In the genomic region with DNA sequence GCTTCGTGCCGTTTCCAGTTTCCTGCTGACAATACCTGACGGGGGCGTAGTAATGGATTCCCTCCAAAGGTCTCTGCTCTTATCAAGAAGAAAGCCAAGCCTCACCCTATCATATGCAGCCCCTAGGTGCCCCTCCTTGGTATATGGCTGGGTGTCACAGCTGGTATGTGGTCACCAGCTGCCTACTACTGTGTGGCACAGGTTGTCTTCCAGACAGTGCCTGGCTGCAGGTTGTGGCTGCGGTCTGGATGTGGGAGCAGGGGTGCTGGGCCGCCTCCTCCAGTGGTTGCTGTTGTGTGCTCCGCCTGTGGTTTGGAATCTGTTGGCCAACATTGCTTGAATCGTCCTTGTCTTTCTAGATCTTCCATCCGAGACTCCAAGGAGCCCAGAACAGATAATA, we compare ENCODE assay signal across 36 mouse cellular contexts. TPM values are rescaled to one million over a fixed set of nuclear protein-coding genes. Genes with fewer than 3 reads are reported as not detected.
"Had no signal": no experiment of that assay in that cellular context is flagged by ENCODE, and none has a peak within 500 bp of the region (broad histone marks: within the 10 kb centered on the region; RNA-seq: fewer than 3 reads in every experiment).

No protein-coding gene starts in this region.

- DNase-seq: forebrain, postnatal 0 days; gastrocnemius, postnatal 14 days; gastrocnemius, postnatal 36 days; heart, adult 18-20 months; heart, postnatal 14 days; heart, postnatal 36 days; kidney, adult 11 months; kidney, adult 2 months; kidney, adult 9 months; kidney, postnatal 10 days; kidney, postnatal 36 days; layer of hippocampus, adult 9-11 months; layer of hippocampus, postnatal 36 days; left cerebral cortex, postnatal 4 days had no signal

- H3K9ac ChIP-seq: forebrain, embryonic 15.5 days; forebrain, postnatal 0 days; heart, embryonic 15.5 days; hindbrain, embryonic 14.5 days; kidney, embryonic 15.5 days; limb, embryonic 13.5 days; limb, embryonic 15.5 days; liver, embryonic 12.5 days had no signal

- H3K4me3 ChIP-seq: forebrain, embryonic 15.5 days; heart, embryonic 13.5 days; heart, embryonic 15.5 days; kidney, embryonic 15.5 days; limb, embryonic 13.5 days; limb, embryonic 15.5 days; liver, embryonic 12.5 days had no signal

- ATAC-seq: intestine, embryonic 16.5 days; liver, embryonic 12.5 days had no signal

- H3K9me3 ChIP-seq: forebrain, embryonic 15.5 days; heart, embryonic 15.5 days; kidney, embryonic 15.5 days; limb, embryonic 15.5 days; liver, embryonic 12.5 days had no signal

- H3K27ac ChIP-seq: forebrain, embryonic 15.5 days; heart, embryonic 15.5 days; hindbrain, embryonic 14.5 days; hindbrain, postnatal 0 days; kidney, embryonic 15.5 days; limb, embryonic 13.5 days; limb, embryonic 15.5 days; liver, embryonic 12.5 days had no signal

- H3K36me3 ChIP-seq: forebrain, embryonic 15.5 days; heart, embryonic 13.5 days; heart, embryonic 15.5 days; kidney, embryonic 15.5 days; limb, embryonic 13.5 days; limb, embryonic 15.5 days; liver, embryonic 12.5 days had no signal

- H3K4me2 ChIP-seq: forebrain, embryonic 15.5 days; heart, embryonic 11.5 days; heart, embryonic 13.5 days; heart, embryonic 15.5 days; hindbrain, embryonic 14.5 days; kidney, embryonic 15.5 days; limb, embryonic 13.5 days; limb, embryonic 15.5 days; liver, embryonic 12.5 days had no signal

- H3K4me1 ChIP-seq: forebrain, embryonic 15.5 days had no signal

- H3K27me3 ChIP-seq: forebrain, embryonic 15.5 days; heart, embryonic 15.5 days; kidney, embryonic 15.5 days; liver, embryonic 12.5 days had no signal

RNA-seq across cellular contexts. Expression of a gene that starts 39.7 kb away (rescaled TPM):
- total RNA-seq: gastrocnemius, adult 18-20 months; gastrocnemius, adult 8-10 months; gastrocnemius, postnatal 14 days; gastrocnemius, postnatal 36 days; heart, adult 18-20 months; heart, postnatal 14 days; heart, postnatal 36 days; hematopoietic stem cell, adult 5-6 weeks; hindbrain, postnatal 0 days; layer of hippocampus, postnatal 36 days; left cerebral cortex, adult 18-20 months; left cerebral cortex, postnatal 25 days; liver, adult 2 months had no signal
- polyA plus RNA-seq: intestine, embryonic 14.5 days; intestine, embryonic 16.5 days; kidney, adult 2 months; large intestine, adult 2 months; limb, embryonic 11.5 days; liver, adult 2 months had no signal

RNA-seq across cellular contexts. Expression of a gene that starts 42.5 kb away (rescaled TPM):
- total RNA-seq: heart, adult 18-20 months; heart, postnatal 14 days; heart, postnatal 36 days; hematopoietic stem cell, adult 5-6 weeks; hindbrain, postnatal 0 days; layer of hippocampus, adult 18-20 months; left cerebral cortex, postnatal 10 days; liver, adult 2 months had no signal
- polyA plus RNA-seq: forebrain, embryonic 15.5 days; intestine, embryonic 14.5 days; liver, adult 2 months had no signal
